Mouse (Mus musculus) forebrain, embryonic 15.5 days (tissue): ENCODE data around the gene Ccdc151. TPM values are rescaled to one million over a fixed set of nuclear protein-coding genes. Genes with fewer than 3 reads are reported as not detected.

Experiments used
- ATAC-seq: fragments of 200-750 bp; cut with Nextera tagmentation; replicated peaks from 2 replicates; pipeline ENCODE4 v1.8.0; 2017; ENCODE audit warnings: mild to moderate bottlenecking, moderate TSS enrichment, moderate library complexity
- H3K27ac ChIP-seq: fragments of 300-500 bp; sonication (generic); replicated peaks from 2 replicates; pipeline ENCODE4 v1.5.1; 2015; ENCODE audit warnings: mild to moderate bottlenecking, inconsistent platforms
- H3K27me3 ChIP-seq: fragments of 300-500 bp; sonication (generic); 2 replicates; pipeline ENCODE4 v1.6.1; 2015; ENCODE audit warnings: inconsistent platforms
- H3K36me3 ChIP-seq: fragments of 300-500 bp; sonication (generic); 2 replicates; pipeline ENCODE4 v1.6.1; 2015; ENCODE audit warnings: mild to moderate bottlenecking, inconsistent platforms
- H3K4me1 ChIP-seq: fragments of 300-500 bp; sonication (generic); 2 replicates; pipeline ENCODE4 v1.6.1; 2015; ENCODE audit warnings: inconsistent platforms
- H3K4me2 ChIP-seq: fragments of 300-500 bp; sonication (generic); replicated peaks from 2 replicates; pipeline ENCODE4 v1.6.1; 2015; ENCODE audit warnings: mild to moderate bottlenecking, inconsistent platforms
- H3K4me3 ChIP-seq: fragments of 300-500 bp; sonication (generic); 2 replicates; pipeline ENCODE4 v1.5.1; 2015; ENCODE audit warnings: mild to moderate bottlenecking, inconsistent platforms
- H3K9ac ChIP-seq: fragments of 300-500 bp; sonication (generic); replicated peaks from 2 replicates; pipeline ENCODE4 v1.6.1; 2015; ENCODE audit warnings: mild to moderate bottlenecking, inconsistent platforms
- H3K9me3 ChIP-seq: fragments of 300-500 bp; sonication (generic); 2 replicates; pipeline ENCODE4 v1.6.1; 2016; ENCODE audit warnings: inconsistent platforms
- whole genome bisulfite sequencing: fragments of 180-500 bp; shearing (Covaris S2); methylation state at CpG from one replicate; pipeline ENCODE4 v1.1.7; 2015; ENCODE audit warnings: mixed read lengths; 5-methylcytosine and 5-hydroxymethylcytosine counted together
- polyA plus RNA-seq: library from polyadenylated mRNA; unstranded; fragments of >200 nt; fragmentation: Nextera tagmentation; extraction: Ambion mirVana; gene quantifications from 2 replicates; pipeline ENCODE4 v1.2.1, GENCODE M21; 2015

Ccdc151 gene
- polyA plus RNA-seq, 1 experiment from 2014 or later, result 5.5 TPM

GRCm38 (mm10) chr9:21989230-21990110, 13.0 kb downstream of the Ccdc151 start, which contains the start of gene Rgl3:
Gene Rgl3 (minus strand): TSS chr9:21989446.
- Histone ChIP-seq H3K9me3 (no peaks in the 10 kb centered on the region), H3K27me3 (peaks cover 54% of the 10 kb centered on the region)
- peak; percentile 42; the same call in 1 of the 2 replicates for ATAC-seq

GRCm38 (mm10) chr9:21988421-21989101, 13.9 kb downstream of the Ccdc151 start:
- peak overlapping the region; percentile 30 for H3K4me3 ChIP-seq
- WGBS, result under 1% methylated on average over 32 of the region's 32 CpGs
- H3K27ac ChIP-seq, result no peak overlapping the region
- H3K27me3 ChIP-seq, result peaks cover 54% of the 10 kb centered on the region
- H3K4me2 ChIP-seq, result peak overlapping the region; percentile 50
- no peaks in the 10 kb centered on the region for H3K36me3 ChIP-seq
- peaks cover 22% of the 10 kb centered on the region for H3K4me1 ChIP-seq
- H3K9me3 ChIP-seq, result no peaks in the 10 kb centered on the region
- ATAC-seq, result 0 out of 2 replicates have a peak, but pooled peaks have one; percentile 24
- H3K9ac ChIP-seq, result peak overlapping the region; percentile 22; the same call in 1 of the 2 replicates

More at GRCm38 (mm10) chr9:21989230-21990110, 13.0 kb downstream of the Ccdc151 start, which contains the start of gene Rgl3:
- Histone ChIP-seq H3K36me3 (no peaks in the 10 kb centered on the region), H3K4me2 (peak within 1 kb of the TSS; percentile 50), H3K4me1 (peaks cover 22% of the 10 kb centered on the region), H3K4me3 (peak within 1 kb of the TSS; percentile 30), H3K9ac (peak within 1 kb of the TSS; percentile 22; the same call in 1 of the 2 replicates), H3K27ac (no peak within 1 kb of the TSS)
- 1% methylated on average over 42 of the region's 42 CpGs for WGBS

- Histone ChIP-seq H3K4me1 (peaks cover 22% of the 10 kb centered on the region), H3K36me3 (no peaks in the 10 kb centered on the region), H3K9me3 (no peaks in the 10 kb centered on the region), H3K27me3 (peaks cover 57% of the 10 kb centered on the region), H3K27ac (no peak overlapping the region), H3K4me2 (peak overlapping the region; percentile 50; the same call in 1 of the 2 replicates), H3K9ac (no peak overlapping the region), H3K4me3 (peak overlapping the region; percentile 30; the same call in 1 of the 2 replicates)
- 10% methylated on average over 33 of the region's 36 CpGs for WGBS
- no peak for ATAC-seq
These were observed 14.7 kb downstream of the Ccdc151 start for GRCm38 (mm10) chr9:21987592-21988342.

- no peak overlapping the region for H3K4me3 ChIP-seq
- WGBS, result 3% methylated on average over 3 of the region's 3 CpGs
- H3K36me3 ChIP-seq, result no peaks in the 10 kb centered on the region
- H3K4me2 ChIP-seq, result no peak overlapping the region
- peaks cover 11% of the 10 kb centered on the region for H3K4me1 ChIP-seq
- H3K27me3 ChIP-seq, result peaks cover 30% of the 10 kb centered on the region
- no peak overlapping the region for H3K27ac ChIP-seq
- no peak for ATAC-seq
- H3K9me3 ChIP-seq, result no peaks in the 10 kb centered on the region
- no peak overlapping the region for H3K9ac ChIP-seq
These were observed 18.5 kb downstream of the Ccdc151 start for GRCm38 (mm10) chr9:21983911-21984310.

GRCm38 (mm10) chr9:21978398-21979128, 23.9 kb downstream of the Ccdc151 start:
- H3K36me3 ChIP-seq, result no peaks in the 10 kb centered on the region
- no peak overlapping the region for H3K9ac ChIP-seq
- no peak for ATAC-seq
- 92% methylated on average over 4 of the region's 4 CpGs for WGBS
- no peak overlapping the region for H3K4me2 ChIP-seq
- H3K27me3 ChIP-seq, result 0 out of 2 replicates have a peak, but pooled peaks cover 3% of the 10 kb centered on the region
- H3K4me1 ChIP-seq, result peaks cover 10% of the 10 kb centered on the region
- H3K9me3 ChIP-seq, result no peaks in the 10 kb centered on the region
- H3K27ac ChIP-seq, result no peak overlapping the region
- H3K4me3 ChIP-seq, result no peak overlapping the region

GRCm38 (mm10) chr9:21977972-21978371, 24.5 kb downstream of the Ccdc151 start:
- no peak overlapping the region for H3K4me3 ChIP-seq
- H3K9ac ChIP-seq, result no peak overlapping the region
- no peaks in the 10 kb centered on the region for H3K36me3 ChIP-seq
- H3K9me3 ChIP-seq, result no peaks in the 10 kb centered on the region
- 22% methylated on average over 2 of the region's 2 CpGs for WGBS
- no peak overlapping the region for H3K4me2 ChIP-seq
- H3K27me3 ChIP-seq, result no peaks in the 10 kb centered on the region
- H3K4me1 ChIP-seq, result peaks cover 10% of the 10 kb centered on the region
- H3K27ac ChIP-seq, result no peak overlapping the region
- no peak for ATAC-seq

GRCm38 (mm10) chr9:21977331-21977730, 25.1 kb downstream of the Ccdc151 start:
- peak; percentile 41; the same call in 1 of the 2 replicates for ATAC-seq

GRCm38 (mm10) chr9:21976626-21977175, 25.7 kb downstream of the Ccdc151 start:
- Histone ChIP-seq H3K4me3 (no peak overlapping the region), H3K27me3 (no peaks in the 10 kb centered on the region), H3K4me1 (peaks cover 10% of the 10 kb centered on the region), H3K9ac (no peak overlapping the region), H3K4me2 (no peak overlapping the region), H3K27ac (no peak overlapping the region), H3K36me3 (no peaks in the 10 kb centered on the region), H3K9me3 (no peaks in the 10 kb centered on the region)
- no peak for ATAC-seq
- 71% methylated on average over 10 of the region's 10 CpGs for WGBS

More at GRCm38 (mm10) chr9:21977331-21977730, 25.1 kb downstream of the Ccdc151 start:
- H3K27me3 ChIP-seq, result no peaks in the 10 kb centered on the region
- no peak overlapping the region for H3K27ac ChIP-seq
- H3K4me2 ChIP-seq, result no peak overlapping the region
- no peak overlapping the region for H3K9ac ChIP-seq
- H3K36me3 ChIP-seq, result no peaks in the 10 kb centered on the region
- no peaks in the 10 kb centered on the region for H3K9me3 ChIP-seq
- H3K4me1 ChIP-seq, result peaks cover 10% of the 10 kb centered on the region
- H3K4me3 ChIP-seq, result no peak overlapping the region
- 59% methylated on average over 5 of the region's 5 CpGs for WGBS

- H3K9me3 ChIP-seq, result no peaks in the 10 kb centered on the region
- no peak overlapping the region for H3K27ac ChIP-seq
- no peaks in the 10 kb centered on the region for H3K36me3 ChIP-seq
- H3K9ac ChIP-seq, result no peak overlapping the region
- WGBS, result 95% methylated on average over 4 of the region's 4 CpGs
- H3K4me1 ChIP-seq, result no peaks in the 10 kb centered on the region
- H3K4me3 ChIP-seq, result no peak overlapping the region
- no peak overlapping the region for H3K4me2 ChIP-seq
- peaks cover under 1% of the 10 kb centered on the region; the same call in 1 of the 2 replicates for H3K27me3 ChIP-seq
- no peak for ATAC-seq
These were observed 33.1 kb downstream of the Ccdc151 start for GRCm38 (mm10) chr9:21969304-21969703.

GRCm38 (mm10) chr9:21968883-21969282, 33.6 kb downstream of the Ccdc151 start:
- Histone ChIP-seq H3K4me2 (no peak overlapping the region), H3K4me1 (no peaks in the 10 kb centered on the region), H3K9me3 (no peaks in the 10 kb centered on the region), H3K9ac (no peak overlapping the region), H3K27me3 (peaks cover 4% of the 10 kb centered on the region; the same call in 1 of the 2 replicates), H3K36me3 (no peaks in the 10 kb centered on the region), H3K4me3 (no peak overlapping the region), H3K27ac (no peak overlapping the region)
- no peak for ATAC-seq
- WGBS, result 72% methylated on average over 6 of the region's 6 CpGs

- peak within 1 kb of the TSS; percentile 18; the same call in 1 of the 2 replicates for H3K9ac ChIP-seq
- ATAC-seq, result no peak
- peak within 1 kb of the TSS; percentile 58 for H3K4me2 ChIP-seq
- H3K36me3 ChIP-seq, result 0 out of 2 replicates have a peak, but pooled peaks cover 3% of the 10 kb centered on the region
- peaks cover 51% of the 10 kb centered on the region for H3K27me3 ChIP-seq
- H3K4me3 ChIP-seq, result peak within 1 kb of the TSS; percentile 39
- WGBS, result 20% methylated on average over 8 of the region's 8 CpGs
- no peak within 1 kb of the TSS for H3K27ac ChIP-seq
- H3K9me3 ChIP-seq, result no peaks in the 10 kb centered on the region
- H3K4me1 ChIP-seq, result peaks cover 20% of the 10 kb centered on the region
These were observed 39.0 kb downstream of the Ccdc151 start, which contains the start of gene Epor for GRCm38 (mm10) chr9:21963417-21963816. Gene Epor (minus strand): TSS chr9:21963506.
